Mouse (Mus musculus) sigmoid colon, adult 10 weeks (tissue): Measurements from ENCODE around the gene Myh7b. TPM values are rescaled to one million over a fixed set of nuclear protein-coding genes. Genes with fewer than 3 reads are reported as not detected.

Experiments used
- polyA plus RNA-seq: library from polyadenylated mRNA; stranded (reverse); fragments of 350-450 nt; fragmentation: Illumina TruSeq; extraction: RNeasy Lipid Tissue Mini Kit (QIAGEN cat#74804); gene quantifications from one replicate; pipeline ENCODE4 v1.2.3, GENCODE M21; 2014; ENCODE audit warnings: low read depth, low replicate concordance

Myh7b gene
- not detected for polyA plus RNA-seq

GRCm38 (mm10) chr2:155610978-155611377 is at the start of gene Myh7b:
TSS of gene Myh7b (plus strand) at chr2:155611212.

GRCm38 (mm10) chr2:155592137-155592853 is 18.7 kb upstream of the Myh7b start, which contains the start of gene Gss:
TSS of gene Gss (minus strand) at chr2:155592810.

Other genes starting within 250 kb of the Myh7b start
- gene Trp53inp2, start 230.2 kb upstream of the Myh7b start, polyA plus RNA-seq = 187 TPM
- 74.3 TPM for gene Ncoa6, start 137.3 kb upstream of the Myh7b start, polyA plus RNA-seq
- 77.9 TPM for gene Acss2, start 93.3 kb upstream of the Myh7b start, polyA plus RNA-seq
- gene Ggt7, start 93.0 kb upstream of the Myh7b start, polyA plus RNA-seq = 0.16 TPM
- gene Gss, start 18.4 kb upstream of the Myh7b start, polyA plus RNA-seq = 13.5 TPM
- 97.7 TPM for gene Trpc4ap, start 81.2 kb downstream of the Myh7b start, polyA plus RNA-seq
- 18.2 TPM for gene Edem2, start 118.3 kb downstream of the Myh7b start, polyA plus RNA-seq
- not detected for gene Gm17581, start 124.7 kb downstream of the Myh7b start, polyA plus RNA-seq
- gene Procr, start 139.9 kb downstream of the Myh7b start, polyA plus RNA-seq = 8.5 TPM
- gene Mmp24, start 164.1 kb downstream of the Myh7b start, polyA plus RNA-seq = not detected
- gene BC029722, start 208.2 kb downstream of the Myh7b start, polyA plus RNA-seq = 9.9 TPM
- gene Eif6, start 215.7 kb downstream of the Myh7b start, polyA plus RNA-seq = 19.9 TPM
- 5.2 TPM for gene Fam83c, start 223.6 kb downstream of the Myh7b start, polyA plus RNA-seq